Mouse (Mus musculus) megakaryocyte-erythroid progenitor cell, adult 5-6 weeks (primary cell): ENCODE measurements around the gene Klrc2. TPM values are rescaled to one million over a fixed set of nuclear protein-coding genes. Genes with fewer than 3 reads are reported as not detected.
"Not testable (repeated sequence)": the region's sequence is repeated elsewhere in the genome, so short reads cannot be mapped to it uniquely, and the experiment has no call there.

Experiments
- ATAC-seq: replicated peaks from 2 replicates; pipeline ENCODE4 v1.8.0; 2016; ENCODE audit warnings: mild to moderate bottlenecking, inconsistent platforms; ENCODE audit not compliant: severe bottlenecking, poor library complexity, low FRiP score, low TSS enrichment
- total RNA-seq, 2 experiments: library from RNA; stranded (forward) in 1 of 2; stranded (reverse) in 1 of 2; fragments of 200-1000, 215-1000 nt in 1 of 2; fragments of >200 nt in 1 of 2; fragmentation: Nextera tagmentation in 1 of 2; gene quantifications; 2 replicates each; pipeline ENCODE4 v1.2.3; 2014 to 2017

The Klrc2 gene
- total RNA-seq (2014; fragmentation: Nextera tagmentation) (0.12 TPM in 1 of 2 replicates, not detected in the other), total RNA-seq (2017) (0.30 and 0.47 TPM in 2 replicates)

DNA sequence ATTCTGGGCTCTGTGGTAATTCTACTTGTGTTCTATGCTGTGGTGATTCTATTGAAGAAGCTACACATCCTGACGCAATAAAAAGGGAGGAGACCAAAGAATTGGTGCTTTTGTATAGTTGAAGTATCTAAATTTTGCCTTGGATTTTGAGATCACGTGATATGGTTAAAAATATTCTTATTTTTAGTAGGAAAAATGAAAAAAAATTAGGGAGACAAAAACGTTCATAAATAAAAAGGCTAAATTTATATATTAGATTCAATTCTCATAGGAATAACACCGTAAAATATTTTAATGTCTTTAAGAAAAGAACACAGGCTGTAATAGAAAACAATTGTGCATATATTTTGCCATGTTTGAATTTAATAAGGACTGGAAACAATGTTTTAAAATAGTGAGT lies at the start of gene Klrc2:
Gene Klrc2 (minus strand): TSS at position 101 of the 400 bp plus-strand sequence.
- not testable (repeated sequence) for ATAC-seq

DNA sequence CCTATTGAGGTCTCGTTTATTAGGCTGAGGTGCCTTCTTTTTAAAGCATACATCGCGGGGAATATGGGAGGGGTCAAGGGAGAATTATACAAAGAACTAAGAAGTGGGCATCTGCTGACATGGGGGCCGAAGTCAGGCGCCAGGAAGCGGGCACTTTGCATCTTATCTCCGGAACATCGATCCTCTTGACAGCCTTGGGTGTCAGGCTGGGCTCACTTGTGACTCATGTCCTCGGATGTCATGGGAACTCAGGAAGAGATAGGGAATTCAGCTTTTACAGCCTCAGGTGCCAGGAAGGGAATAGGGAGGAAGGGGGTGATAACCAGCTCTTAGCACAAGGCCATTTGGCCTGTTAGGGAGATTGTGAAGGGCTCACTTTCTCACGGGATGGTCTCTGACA lies 30.9 kb upstream of the Klrc2 start:
- ATAC-seq: not testable (repeated sequence)

DNA sequence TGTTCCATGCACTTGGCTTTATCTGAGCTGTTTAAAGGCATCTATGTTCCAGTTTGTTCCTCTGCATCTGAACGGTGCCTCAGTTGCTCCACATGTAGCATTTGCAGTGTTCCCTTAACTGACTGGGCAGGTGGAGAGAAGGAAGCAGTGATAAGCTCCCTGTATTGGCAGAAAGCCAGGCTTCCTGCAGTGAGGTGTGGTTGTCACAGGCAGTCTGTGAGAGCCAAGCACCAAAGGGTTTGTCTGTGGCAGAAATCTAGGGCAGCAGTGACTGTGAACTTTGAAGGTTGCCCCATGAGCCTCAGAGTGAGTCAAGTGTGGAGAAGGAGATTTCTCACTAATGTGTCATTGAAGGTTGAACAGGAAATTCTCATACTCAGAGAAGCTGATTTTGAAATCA lies 19.9 kb upstream of the Klrc2 start:
- ATAC-seq: peak; percentile 89

DNA sequence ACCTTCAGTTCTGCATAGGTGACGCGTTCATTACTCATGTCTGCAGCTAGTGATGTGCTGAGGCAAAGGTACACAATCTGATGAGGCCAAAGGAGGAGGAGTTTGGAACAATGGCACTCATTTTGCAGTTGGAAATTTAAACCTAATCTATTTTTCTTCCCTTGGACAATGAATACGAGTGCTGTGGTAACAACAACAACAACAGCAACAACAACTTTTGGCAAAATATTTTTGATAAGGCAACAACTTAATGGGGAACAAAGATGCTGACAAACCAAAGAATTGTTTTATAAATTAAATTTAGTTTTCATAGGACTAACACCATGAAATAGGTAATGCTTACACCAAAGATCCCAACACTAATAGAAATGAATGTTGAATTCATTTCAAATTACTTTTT lies 18.4 kb upstream of the Klrc2 start, which contains the start of gene Klrc1:
Gene Klrc1 (minus strand): TSS at position 101 of the 400 bp plus-strand sequence.
- ATAC-seq: no peak

DNA sequence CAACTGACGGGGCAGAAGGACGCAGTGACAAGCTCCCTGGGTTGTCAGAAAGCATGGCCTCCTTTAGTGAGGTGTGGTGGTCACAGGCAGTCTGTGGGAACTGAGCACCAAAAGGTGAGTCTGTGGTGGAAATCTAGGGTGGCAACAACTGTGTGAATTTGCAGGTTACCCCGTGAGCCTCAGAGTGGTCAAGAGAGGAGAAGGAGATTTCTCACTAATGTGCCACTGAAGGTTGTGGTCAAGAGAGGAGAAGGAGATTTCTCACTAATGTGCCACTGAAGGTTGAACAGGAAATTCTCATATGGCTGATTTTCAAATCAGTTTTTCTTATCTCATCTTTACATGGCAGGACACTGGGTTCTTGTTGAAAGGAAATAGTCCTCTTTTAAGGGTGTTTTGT lies 812 bp upstream of the Klrc2 start:
- not testable (repeated sequence) for ATAC-seq

DNA sequence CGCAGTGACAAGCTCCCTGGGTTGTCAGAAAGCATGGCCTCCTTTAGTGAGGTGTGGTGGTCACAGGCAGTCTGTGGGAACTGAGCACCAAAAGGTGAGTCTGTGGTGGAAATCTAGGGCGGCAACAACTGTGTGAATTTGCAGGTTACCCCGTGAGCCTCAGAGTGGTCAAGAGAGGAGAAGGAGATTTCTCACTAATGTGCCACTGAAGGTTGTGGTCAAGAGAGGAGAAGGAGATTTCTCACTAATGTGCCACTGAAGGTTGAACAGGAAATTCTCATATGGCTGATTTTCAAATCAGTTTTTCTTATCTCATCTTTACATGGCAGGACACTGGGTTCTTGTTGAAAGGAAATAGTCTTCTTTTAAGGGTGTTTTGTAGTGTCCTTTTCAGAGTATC lies 16.4 kb downstream of the Klrc2 start:
- ATAC-seq: not testable (repeated sequence)

DNA sequence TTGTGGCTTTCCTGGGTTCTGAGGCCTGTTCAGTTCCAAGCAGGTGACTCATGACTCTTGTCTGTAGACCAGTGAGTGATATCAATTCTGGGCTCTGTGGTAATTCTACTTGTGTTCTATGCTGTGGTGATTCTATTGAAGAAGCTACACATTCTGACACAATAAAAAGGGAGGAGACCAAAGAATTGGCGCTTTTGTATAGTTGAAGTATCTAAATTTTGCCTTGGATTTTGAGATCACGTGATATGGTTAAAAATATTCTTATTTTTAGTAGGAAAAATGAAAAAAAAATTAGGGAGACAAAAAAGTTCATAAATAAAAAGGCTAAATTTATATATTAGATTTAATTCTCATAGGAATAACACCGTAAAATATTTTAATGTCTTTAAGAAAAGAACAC lies 17.3 kb downstream of the Klrc2 start, which contains the start of gene Klrc3:
Gene Klrc3 (minus strand): TSS at position 101 of the 400 bp plus-strand sequence.
- not testable (repeated sequence) for ATAC-seq

DNA sequence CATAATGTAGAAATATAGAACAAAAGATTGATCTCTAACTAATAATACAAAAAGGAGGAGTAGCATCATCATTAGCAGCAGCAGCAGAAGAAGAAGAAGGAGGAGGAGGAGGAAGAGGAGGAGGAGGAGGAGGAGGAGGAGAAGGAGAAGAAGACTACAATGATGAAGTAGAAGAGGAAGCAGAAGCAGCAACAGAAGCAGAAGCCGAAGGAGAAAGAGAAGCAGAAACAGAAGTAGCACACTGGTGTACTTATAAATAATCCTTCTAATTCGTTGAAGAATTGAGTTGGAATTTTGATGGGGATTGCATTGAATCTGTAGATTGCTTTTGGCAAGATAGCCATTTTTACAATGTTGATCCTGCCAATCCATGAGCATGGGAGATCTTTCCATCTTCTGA lies 29.4 kb downstream of the Klrc2 start:
- ATAC-seq: not testable (repeated sequence)

DNA sequence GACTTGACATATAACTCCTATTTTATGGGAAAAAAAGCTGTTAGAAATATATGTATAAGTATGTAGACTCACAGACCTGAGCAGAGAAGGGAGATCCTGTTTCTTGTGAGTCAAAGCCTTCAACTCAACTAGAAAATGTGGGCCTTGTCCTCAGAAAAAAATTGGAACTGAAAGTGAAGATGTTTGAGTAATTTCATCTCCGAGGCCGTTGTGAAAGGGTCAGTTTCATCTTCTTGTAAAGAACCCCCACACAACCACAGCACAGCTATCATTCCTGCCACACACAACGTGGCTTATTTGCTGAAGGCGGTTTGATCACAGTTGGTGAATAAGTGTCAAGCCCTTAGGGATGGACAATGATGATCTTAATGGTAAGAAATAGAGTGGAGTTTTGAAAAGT lies 36.8 kb downstream of the Klrc2 start, which contains the start of gene Klrk1:
Gene Klrk1 (minus strand): TSS at position 130 of the 400 bp plus-strand sequence.
- ATAC-seq: no peak

DNA sequence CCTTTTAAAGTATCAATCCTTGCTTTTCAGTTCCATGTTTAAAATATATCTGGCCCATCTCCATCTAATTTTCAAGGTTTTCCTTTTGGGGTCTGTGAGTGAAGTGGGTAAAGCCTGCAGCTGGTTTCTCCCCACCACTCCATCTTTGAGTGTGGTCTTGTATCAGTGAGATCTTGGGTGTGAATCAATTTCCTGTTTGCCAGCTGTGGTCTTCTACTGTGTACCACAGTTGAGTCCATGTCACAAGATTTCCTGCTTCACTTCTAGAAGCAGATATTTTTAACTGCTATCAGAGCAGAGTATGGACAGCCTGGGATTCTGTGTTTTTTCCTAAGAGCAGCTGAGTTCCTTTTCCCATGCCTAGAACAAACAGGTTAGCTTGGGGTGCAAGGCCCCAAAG lies 52.1 kb downstream of the Klrc2 start:
- no peak for ATAC-seq

Other genes with a start within 250 kb of the Klrc2 start
- not detected in 2 replicates for gene Clec1a, start 208.7 kb downstream of the Klrc2 start, total RNA-seq (2014; fragmentation: Nextera tagmentation)
- not detected in 2 replicates for gene Clec1a, start 208.7 kb downstream of the Klrc2 start, total RNA-seq (2017)
- gene Olr1, start 153.5 kb downstream of the Klrc2 start, total RNA-seq (2014; fragmentation: Nextera tagmentation): not detected in 2 replicates
- 0.30 and 4.9 TPM in 2 replicates for gene Olr1, start 153.5 kb downstream of the Klrc2 start, total RNA-seq (2017)
- gene Tmem52b, start 148.1 kb downstream of the Klrc2 start, total RNA-seq (2014; fragmentation: Nextera tagmentation): not detected in 2 replicates
- gene Tmem52b, start 148.1 kb downstream of the Klrc2 start, total RNA-seq (2017): not detected in 2 replicates
- gene Gabarapl1, start 127.5 kb downstream of the Klrc2 start, total RNA-seq (2014; fragmentation: Nextera tagmentation): 43.0 and 58.9 TPM in 2 replicates
- 68.8 and 97.4 TPM in 2 replicates for gene Gabarapl1, start 127.5 kb downstream of the Klrc2 start, total RNA-seq (2017)
- gene Klre1, start 82.8 kb downstream of the Klrc2 start, total RNA-seq (2014; fragmentation: Nextera tagmentation): 0.30 and 1.1 TPM in 2 replicates
- 0.53 and 5.0 TPM in 2 replicates for gene Klre1, start 82.8 kb downstream of the Klrc2 start, total RNA-seq (2017)
- 2.0 TPM in 1 of 2 replicates, not detected in the other for gene Klrd1, start 68.9 kb downstream of the Klrc2 start, total RNA-seq (2014; fragmentation: Nextera tagmentation)
- 7.4 and 28.4 TPM in 2 replicates for gene Klrd1, start 68.9 kb downstream of the Klrc2 start, total RNA-seq (2017)
- 1.2 and 2.4 TPM in 2 replicates for gene Klrk1, start 36.8 kb downstream of the Klrc2 start, total RNA-seq (2014; fragmentation: Nextera tagmentation)
- 1.3 and 18.7 TPM in 2 replicates for gene Klrk1, start 36.8 kb downstream of the Klrc2 start, total RNA-seq (2017)
- not detected in 2 replicates for gene Klrc3, start 17.4 kb downstream of the Klrc2 start, total RNA-seq (2014; fragmentation: Nextera tagmentation)
- gene Klrc3, start 17.4 kb downstream of the Klrc2 start, total RNA-seq (2017): 1.3 TPM in 1 of 2 replicates, not detected in the other
- gene Klrc1, start 18.3 kb upstream of the Klrc2 start, total RNA-seq (2014; fragmentation: Nextera tagmentation): 1.8 TPM in 1 of 2 replicates, not detected in the other
- 26.3 TPM in 1 of 2 replicates, not detected in the other for gene Klrc1, start 18.3 kb upstream of the Klrc2 start, total RNA-seq (2017)
- 1.1 TPM in 1 of 2 replicates, not detected in the other for gene Klri1, start 56.4 kb upstream of the Klrc2 start, total RNA-seq (2014; fragmentation: Nextera tagmentation)
- gene Klri1, start 56.4 kb upstream of the Klrc2 start, total RNA-seq (2017): 4.0 TPM in 1 of 2 replicates, not detected in the other
- gene Klri2, start 79.8 kb upstream of the Klrc2 start, total RNA-seq (2014; fragmentation: Nextera tagmentation): 0.59 TPM in 1 of 2 replicates, not detected in the other
- 3.3 TPM in 1 of 2 replicates, not detected in the other for gene Klri2, start 79.8 kb upstream of the Klrc2 start, total RNA-seq (2017)
- gene Gm156, start 123.6 kb upstream of the Klrc2 start, total RNA-seq (2014; fragmentation: Nextera tagmentation): not detected in 2 replicates
- not detected in 2 replicates for gene Gm156, start 123.6 kb upstream of the Klrc2 start, total RNA-seq (2017)
- not detected in 2 replicates for gene Gm17631, start 202.0 kb upstream of the Klrc2 start, total RNA-seq (2014; fragmentation: Nextera tagmentation)
- gene Gm17631, start 202.0 kb upstream of the Klrc2 start, total RNA-seq (2017): not detected in 2 replicates
- not detected in 2 replicates for gene Klra17, start 216.0 kb upstream of the Klrc2 start, total RNA-seq (2014; fragmentation: Nextera tagmentation)
- gene Klra17, start 216.0 kb upstream of the Klrc2 start, total RNA-seq (2017): not detected in 2 replicates